Mouse (Mus musculus) pancreas, adult 10 weeks (tissue): ENCODE data around the gene Abcd3. TPM values are rescaled to one million over a fixed set of nuclear protein-coding genes. Genes with fewer than 3 reads are reported as not detected.

Experiments
- polyA plus RNA-seq: library from polyadenylated mRNA; stranded (reverse); fragments of 350-450 nt; fragmentation: Illumina TruSeq; extraction: RNeasy Lipid Tissue Mini Kit (QIAGEN cat#74804); gene quantifications from one replicate; pipeline ENCODE4 v1.2.3, GENCODE M21; 2015; ENCODE audit warnings: low read depth, low replicate concordance; ENCODE audit not compliant: insufficient read depth

The Abcd3 gene
- polyA plus RNA-seq, result 13.3 TPM

DNA sequence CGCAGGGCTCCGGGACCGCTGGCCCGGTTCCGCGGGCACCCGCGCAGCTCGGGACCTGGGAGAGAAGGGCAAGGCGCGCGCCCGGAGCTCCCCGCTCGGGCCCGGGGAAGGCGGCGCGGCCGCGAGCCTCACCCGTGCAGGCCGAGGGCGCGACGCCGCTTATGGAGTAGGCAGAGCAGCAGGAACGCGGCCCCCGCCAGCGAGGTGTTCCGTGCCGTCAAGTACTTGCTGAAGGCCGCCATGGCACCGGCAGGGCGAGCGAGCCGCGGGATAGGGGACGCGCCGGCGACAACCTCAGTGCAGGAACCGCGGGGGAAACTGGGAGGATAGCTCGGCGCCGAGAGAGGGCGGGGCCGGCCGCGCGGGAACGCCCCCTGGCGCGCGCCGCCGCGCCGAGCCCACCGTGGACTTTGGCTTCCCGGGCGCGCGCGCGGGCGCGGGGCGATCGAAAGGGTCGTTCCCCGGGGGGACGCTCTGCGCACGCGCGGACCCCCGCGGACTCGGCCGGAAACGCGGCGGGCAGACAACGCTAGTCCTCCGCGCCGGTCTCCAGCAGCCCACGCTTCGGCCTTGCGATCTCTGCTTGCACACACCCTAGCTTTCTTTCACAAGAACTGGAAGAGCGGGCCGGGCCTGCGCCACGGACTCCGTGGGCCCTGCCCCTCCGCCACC, at the start of gene Abcd3:
TSS of gene Abcd3 (minus strand) at position 426 of the 672 bp plus-strand sequence.

DNA sequence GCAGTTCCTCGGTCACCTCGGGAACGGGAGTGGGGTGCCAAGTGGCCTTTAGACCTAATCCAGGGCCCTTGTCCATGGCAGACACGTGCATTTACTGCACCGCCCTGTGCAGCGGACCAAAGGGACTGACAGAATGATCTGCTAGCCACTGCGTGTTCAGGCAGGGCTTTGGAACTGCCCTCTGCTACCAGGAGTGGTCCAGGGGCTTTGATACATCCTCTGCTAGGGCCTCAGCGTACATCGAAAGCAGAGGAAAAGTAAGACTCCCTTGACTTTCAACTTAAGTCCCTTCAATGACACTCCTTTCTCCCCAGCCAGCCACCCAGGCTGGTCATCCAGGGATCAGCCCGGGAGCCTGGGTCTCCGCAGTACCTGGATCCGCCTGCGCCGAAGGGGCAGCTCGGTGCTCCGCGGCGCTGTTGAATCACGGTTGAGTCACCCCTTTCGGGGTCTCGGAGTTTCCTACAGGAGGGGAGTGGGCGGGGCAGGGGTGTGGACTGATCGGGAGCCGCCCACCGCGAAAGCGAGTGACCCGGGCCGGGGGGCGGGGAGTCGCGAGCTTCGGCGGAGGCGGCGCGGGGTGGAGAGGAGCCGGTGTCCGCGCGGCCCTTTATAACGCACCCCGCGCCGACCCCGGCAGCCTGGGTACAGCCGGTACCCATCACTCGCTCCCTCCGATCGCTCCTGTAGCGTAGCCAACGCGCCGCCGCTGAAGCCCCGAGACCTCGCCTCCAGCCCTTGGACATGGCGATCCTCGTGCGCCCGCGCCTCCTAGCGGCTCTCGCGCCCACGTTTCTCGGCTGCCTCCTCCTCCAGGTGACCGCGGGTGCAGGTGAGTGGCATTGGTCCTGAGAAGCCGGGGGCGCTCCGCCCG, 91.9 kb downstream of the Abcd3 start, which contains the start of gene F3:
TSS of gene F3 (plus strand) at position 567 of the 874 bp plus-strand sequence.

Other genes starting within 250 kb of the Abcd3 start
- not detected for gene 4930432M17Rik, start 144.5 kb downstream of the Abcd3 start, polyA plus RNA-seq
- 8.4 TPM for gene F3, start 91.8 kb downstream of the Abcd3 start, polyA plus RNA-seq
- 30.9 TPM for gene Arhgap29, start 137.2 kb upstream of the Abcd3 start, polyA plus RNA-seq
- 1.7 TPM for gene Abca4, start 229.1 kb upstream of the Abcd3 start, polyA plus RNA-seq